Mouse (Mus musculus): ENCODE data around the gene Cby1.

The Cby1 gene

DNA sequence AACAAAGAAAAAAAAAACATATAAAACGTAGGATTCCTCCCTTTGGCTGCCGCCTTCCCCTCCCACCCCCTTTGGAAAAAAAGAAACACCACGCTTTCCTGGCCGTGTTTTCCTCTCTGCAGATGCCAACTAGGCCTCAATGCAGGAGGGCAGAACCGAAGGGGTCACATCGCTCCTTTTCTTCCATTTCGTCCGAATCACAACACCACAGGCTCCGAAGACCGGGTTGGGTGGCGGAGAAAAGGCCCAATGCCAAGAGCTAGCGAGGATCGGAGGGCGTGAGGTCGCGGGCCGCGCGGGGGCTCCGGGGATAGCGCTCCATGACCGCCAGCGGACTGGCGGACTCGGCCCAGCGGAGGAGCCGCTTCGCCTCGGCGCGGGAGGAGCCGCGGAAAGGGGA lies 28.2 kb downstream of the Cby1 start:
- POLR2A ChIA-PET = interaction anchor here in 3 of 4 experiments (0.6 to 2.3 kb wide), 39 partner anchors 9 to 573 kb away, joined by 3 to 18 read pairs (median 4); partner anchors contain the start of genes Cby1 (in 3 of the 3), Fam227a (in 3 of the 3), Cbx7 (in 1 of the 3) and Dmc1 (in 1 of the 3)
- CTCF ChIA-PET = interaction anchor here in 1 of 4 experiments (1.2 to 1.5 kb wide), 2 partner anchors 29 to 146 kb away, joined by 5 to 6 read pairs; partner anchors contain the start of genes Cby1 and Fam227a

DNA sequence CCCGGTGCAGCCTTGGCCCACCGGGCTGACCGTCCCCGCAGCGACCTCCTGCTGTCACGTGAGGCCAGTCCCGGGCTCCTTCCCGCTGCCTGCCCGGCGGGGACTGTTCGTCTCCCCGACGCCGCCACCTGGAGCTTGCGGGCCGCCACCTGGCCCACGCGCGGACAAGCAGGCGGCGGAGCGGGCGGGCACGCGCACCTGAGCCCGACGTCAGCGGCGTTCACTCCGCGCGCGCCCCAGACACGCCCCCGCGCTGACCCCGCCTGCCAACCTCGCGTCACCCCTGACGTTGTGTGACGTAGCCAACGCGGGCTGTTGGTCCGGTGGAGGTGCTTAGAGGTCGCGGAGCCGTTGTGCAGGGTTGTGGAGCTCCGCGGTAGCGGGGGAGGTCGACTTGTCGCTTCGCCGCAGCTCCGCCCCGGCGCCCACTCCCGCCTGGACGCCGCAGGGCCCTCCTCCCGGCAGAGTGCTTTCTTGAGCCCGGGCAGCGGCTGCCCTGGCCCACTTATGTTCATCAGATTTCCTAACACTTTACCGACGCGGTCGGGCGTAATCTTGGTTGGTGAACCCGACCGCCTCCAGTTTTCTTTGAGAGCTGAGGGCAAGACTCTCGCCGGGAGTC lies 28.8 kb downstream of the Cby1 start, which contains the start of gene Josd1:
Josd1 (minus strand) TSS at position 274 of the 622 bp plus-strand sequence.
- ChIA-PET CTCF (interaction anchor here in 1 of 4 experiments (0.8 to 1.5 kb wide), 4 partner anchors 10 to 145 kb away, joined by 3 to 6 read pairs (median 4); partner anchors contain the start of genes Cby1 and Fam227a), POLR2A (interaction anchor here in 3 of 4 experiments (0.5 to 2.3 kb wide), 61 partner anchors 9 to 1023 kb away, joined by 3 to 18 read pairs (median 3); partner anchors contain the start of genes Cby1 (in 3 of the 3), Ddx17 (in 3 of the 3), Fam227a (in 3 of the 3) and Tomm22 (in 2 of the 3))

DNA sequence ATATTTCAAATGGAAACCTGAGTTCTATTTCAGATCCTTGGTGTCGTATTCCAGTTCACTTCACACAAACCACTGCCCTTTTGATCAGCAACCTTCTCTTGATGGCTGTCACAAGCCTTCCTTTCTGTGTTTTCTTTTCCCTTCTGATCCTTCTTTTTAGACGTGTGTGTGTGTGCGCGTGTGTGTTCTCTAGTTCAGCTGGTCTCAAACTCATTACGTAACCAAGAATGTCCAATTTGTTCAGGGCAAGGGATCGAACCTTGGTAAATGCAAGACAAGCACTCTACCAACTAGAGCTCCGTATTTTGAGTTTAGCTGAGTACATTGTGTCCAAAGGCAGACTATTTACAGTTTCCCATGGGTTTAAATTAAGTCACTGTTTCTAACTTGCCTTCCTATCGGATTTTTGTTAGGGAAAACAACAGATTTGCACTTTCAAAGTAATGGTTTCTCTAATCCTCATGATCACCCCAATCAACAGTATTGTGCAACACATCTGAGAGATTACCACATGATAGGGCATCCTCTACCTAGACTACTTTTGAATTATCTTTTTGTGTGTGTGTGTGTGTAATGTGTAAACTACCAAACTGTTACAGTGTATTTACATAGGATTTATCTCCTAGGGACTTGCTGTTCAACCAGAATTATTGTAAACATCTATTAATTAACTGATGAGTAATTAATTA lies 29.4 kb downstream of the Cby1 start:
- CTCF ChIA-PET = interaction anchor here in 2 of 4 experiments (0.7 to 1.5 kb wide), 5 partner anchors 9 to 144 kb away, joined by 3 to 6 read pairs (median 4); partner anchors contain the start of genes Cby1 (in 1 of the 2) and Fam227a (in 1 of the 2)
- POLR2A ChIA-PET = interaction anchor here (0.5 to 2.3 kb wide), 58 partner anchors 8 to 1022 kb away, joined by 3 to 18 read pairs (median 3); partner anchors contain the start of genes Cby1 (in 3 of the 4), Ddx17 (in 3 of the 4), Fam227a (in 3 of the 4) and Tomm22 (in 2 of the 4)

DNA sequence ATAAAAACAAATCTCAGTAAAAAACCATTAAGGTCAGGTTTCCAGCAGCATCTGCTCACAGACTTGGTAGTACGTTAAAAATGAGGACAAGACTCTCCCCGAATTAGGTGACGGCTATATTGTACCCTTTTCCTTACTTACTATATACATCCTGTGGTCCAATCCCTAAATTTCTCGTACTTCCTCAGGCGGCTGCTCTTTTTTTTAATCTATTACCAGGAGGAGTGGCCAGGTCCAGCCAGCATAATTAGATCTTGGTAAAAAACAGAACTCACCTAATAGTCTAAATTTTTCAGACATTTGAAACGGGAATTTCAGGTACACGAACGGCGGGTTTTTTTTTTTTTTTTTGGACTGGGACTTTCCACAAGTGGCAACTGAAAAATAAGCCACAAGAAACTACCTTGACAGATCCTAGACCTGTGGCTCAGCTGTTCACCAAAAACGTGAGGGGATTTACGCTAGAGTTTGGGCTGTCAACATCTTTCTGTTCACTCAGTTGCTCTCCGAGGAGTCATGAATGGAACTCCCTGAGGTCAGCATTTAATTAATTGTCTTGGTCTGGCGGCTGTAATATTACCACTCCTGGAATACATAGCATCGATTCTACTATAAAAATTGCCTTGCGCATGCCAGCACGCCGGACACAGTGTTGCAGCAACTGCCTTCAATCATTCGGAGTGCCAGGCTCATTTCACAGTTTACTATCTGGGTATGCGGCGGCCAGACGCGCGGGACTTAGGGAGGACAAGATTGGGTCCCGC lies 30.8 kb downstream of the Cby1 start:
- ChIA-PET CTCF (interaction anchor here in 3 of 4 experiments (0.6 to 1.2 kb wide), 9 partner anchors 19 to 544 kb away, joined by 3 to 6 read pairs (median 3); partner anchors contain the start of genes Fam227a (in 1 of the 3) and Mief1 (in 1 of the 3)), POLR2A (interaction anchor here in 3 of 4 experiments (0.6 to 1.7 kb wide), 86 partner anchors 8 to 1719 kb away, joined by 3 to 19 read pairs (median 4); partner anchors contain the start of genes Cby1 (in 3 of the 3), Fam227a (in 3 of the 3), Tomm22 (in 3 of the 3) and Atf4 (in 2 of the 3))

- ChIA-PET CTCF (interaction anchor here in 3 of 4 experiments (0.6 to 1.2 kb wide), 15 partner anchors 18 to 652 kb away, joined by 3 to 6 read pairs (median 3); partner anchors contain the start of genes Fam227a (in 1 of the 3) and Mief1 (in 1 of the 3)), POLR2A (interaction anchor here in 3 of 4 experiments (0.5 to 1.7 kb wide), 102 partner anchors 9 to 1720 kb away, joined by 3 to 19 read pairs (median 4); partner anchors contain the start of genes Cby1 (in 3 of the 3), Fam227a (in 3 of the 3), Tomm22 (in 3 of the 3) and Atf4 (in 2 of the 3))
These were observed 31.5 kb downstream of the Cby1 start, which contains the start of gene Gtpbp1 for GRCm38 (mm10) chr15:79690426-79691022. Gene Gtpbp1, plus strand, starts transcription at chr15:79690845.

DNA sequence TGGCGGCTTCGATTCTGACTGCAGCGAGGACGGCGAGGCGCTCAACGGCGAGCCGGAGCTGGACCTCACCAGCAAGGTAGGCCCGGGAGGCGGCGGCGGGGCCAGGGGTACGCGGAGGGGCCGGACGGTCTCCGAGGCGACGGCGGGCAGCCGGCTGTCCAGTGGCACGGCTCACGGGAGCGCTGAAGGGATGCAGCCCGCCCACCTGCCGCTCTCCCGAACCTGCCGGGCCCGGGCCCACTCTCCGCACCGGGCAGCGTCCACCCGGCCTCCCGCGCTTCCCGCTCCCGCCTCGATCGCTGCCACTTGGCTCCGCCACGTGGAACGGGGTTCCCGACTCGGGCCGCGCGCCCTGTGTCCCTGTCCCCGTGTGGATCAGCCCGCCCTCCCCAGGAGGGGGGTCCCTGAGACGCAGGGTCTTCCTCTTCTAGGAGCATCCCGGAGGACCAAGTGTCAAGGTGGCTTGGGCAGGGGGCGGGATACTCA lies 32.1 kb downstream of the Cby1 start:
- ChIA-PET CTCF (interaction anchor here in 3 of 4 experiments (0.6 to 1.2 kb wide), 14 partner anchors 17 to 652 kb away, joined by 3 to 6 read pairs (median 3); partner anchors contain the start of genes Fam227a (in 1 of the 3) and Mief1 (in 1 of the 3)), POLR2A (interaction anchor here in 3 of 4 experiments (0.5 to 1.7 kb wide), 95 partner anchors 8 to 1682 kb away, joined by 3 to 19 read pairs (median 4); partner anchors contain the start of genes Cby1 (in 3 of the 3), Fam227a (in 3 of the 3), Tomm22 (in 3 of the 3) and Atf4 (in 2 of the 3))

GRCm38 (mm10) chr15:79692334-79692733 lies 33.3 kb downstream of the Cby1 start:
- ChIA-PET CTCF (interaction anchor here in 1 of 4 experiments (0.6 to 1.0 kb wide), 2 partner anchors 56 to 366 kb away, joined by 3 to 6 read pairs; no protein-coding TSS in a partner anchor), POLR2A (interaction anchor here in 2 of 4 experiments (1.0 to 8.3 kb wide), 7 partner anchors 11 to 52 kb away, joined by 3 to 76 read pairs (median 5); partner anchors contain the start of genes Cby1 (in 1 of the 2) and Fam227a (in 1 of the 2))

DNA sequence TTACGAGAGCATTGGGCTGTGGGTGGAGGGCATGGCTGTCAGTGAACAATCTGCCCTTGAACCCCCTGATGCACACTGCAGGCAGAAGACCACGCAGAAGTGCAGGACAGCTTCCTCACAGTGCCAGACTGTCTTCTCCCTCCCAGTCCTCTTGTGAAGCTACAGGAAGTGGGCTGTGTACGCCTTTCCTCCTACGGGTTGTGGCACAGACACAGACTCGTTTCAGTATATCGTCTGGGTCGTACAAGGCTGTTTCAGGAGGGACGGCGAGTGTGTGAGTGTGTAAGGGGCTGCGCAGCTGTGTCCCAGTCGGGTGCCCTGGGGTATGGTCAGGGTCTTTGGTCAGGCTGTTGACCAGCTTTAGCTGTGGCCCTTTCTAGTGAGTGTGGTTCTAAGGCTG lies 34.7 kb downstream of the Cby1 start:
- CTCF ChIA-PET = no interaction called here
- POLR2A ChIA-PET = interaction anchor here in 2 of 4 experiments (0.9 to 8.3 kb wide), 10 partner anchors 13 to 249 kb away, joined by 3 to 76 read pairs (median 4); partner anchors contain the start of genes Cby1 (in 1 of the 2) and Fam227a (in 1 of the 2)

DNA sequence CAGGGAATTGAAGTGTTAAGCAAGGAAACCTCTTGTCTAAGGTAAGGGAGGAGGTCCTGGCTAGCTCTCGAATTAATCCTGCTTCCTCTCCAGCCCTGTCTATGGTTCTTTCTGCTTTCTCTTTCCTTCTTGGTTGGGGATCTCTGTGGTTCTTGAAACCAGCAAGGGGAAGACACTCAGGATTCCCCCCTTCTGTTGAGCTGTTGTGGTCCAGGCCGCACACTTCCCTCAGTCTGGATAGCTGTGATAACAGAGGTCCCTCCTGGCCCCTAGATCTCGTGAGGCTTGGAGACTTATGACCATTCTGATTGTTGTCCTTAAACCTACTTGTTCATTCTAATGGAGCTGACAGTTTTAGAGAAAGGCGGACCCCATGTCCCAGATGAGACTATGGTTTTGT lies 35.5 kb downstream of the Cby1 start:
- CTCF ChIA-PET = interaction anchor here in 1 of 4 experiments (0.6 to 1.0 kb wide), 2 partner anchors 36 to 1498 kb away, joined by 3 read pairs; partner anchors contain the start of gene Fam227a
- POLR2A ChIA-PET = interaction anchor here in 2 of 4 experiments (1.2 to 8.3 kb wide), 6 partner anchors 13 to 35 kb away, joined by 3 to 76 read pairs (median 5); partner anchors contain the start of genes Cby1 (in 1 of the 2) and Fam227a (in 1 of the 2)

DNA sequence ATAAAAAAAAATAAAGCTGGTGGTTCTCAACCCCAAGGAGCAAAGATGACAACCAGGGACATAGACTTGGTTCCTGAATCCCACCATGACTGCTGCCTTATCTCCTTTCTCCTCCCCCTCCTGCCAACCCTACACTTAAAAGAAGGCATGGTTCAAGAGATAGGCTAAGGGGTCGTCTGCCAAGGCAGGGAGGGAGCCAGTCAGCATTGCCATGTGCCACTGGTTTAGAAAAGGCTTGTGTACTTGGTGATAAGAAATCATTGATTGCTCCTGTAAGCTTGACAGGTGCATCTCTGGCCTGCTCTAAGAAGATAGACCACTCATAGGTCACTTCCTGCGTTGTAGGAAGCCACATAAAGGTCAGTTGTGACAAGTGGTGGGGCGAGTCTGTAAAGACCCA lies 36.5 kb downstream of the Cby1 start:
- CTCF ChIA-PET = interaction anchor here in 1 of 4 experiments (1.0 kb wide), 1 partner anchor 37 kb away, joined by 3 read pairs; the partner anchor contains the start of gene Fam227a
- POLR2A ChIA-PET = interaction anchor here in 2 of 4 experiments (1.7 to 8.3 kb wide), 5 partner anchors 12 to 30 kb away, joined by 4 to 76 read pairs (median 16); no protein-coding TSS in a partner anchor

GRCm38 (mm10) chr15:79696508-79696907 lies 37.5 kb downstream of the Cby1 start:
- CTCF ChIA-PET = interaction anchor here in 2 of 4 experiments (0.5 to 3.5 kb wide), 5 partner anchors 10 to 1858 kb away, joined by 3 to 26 read pairs (median 7); no protein-coding TSS in a partner anchor
- POLR2A ChIA-PET = interaction anchor here in 3 of 4 experiments (0.6 to 8.3 kb wide), 13 partner anchors 9 to 496 kb away, joined by 3 to 76 read pairs (median 4); partner anchors contain the start of gene Josd1 (in 1 of the 3)

DNA sequence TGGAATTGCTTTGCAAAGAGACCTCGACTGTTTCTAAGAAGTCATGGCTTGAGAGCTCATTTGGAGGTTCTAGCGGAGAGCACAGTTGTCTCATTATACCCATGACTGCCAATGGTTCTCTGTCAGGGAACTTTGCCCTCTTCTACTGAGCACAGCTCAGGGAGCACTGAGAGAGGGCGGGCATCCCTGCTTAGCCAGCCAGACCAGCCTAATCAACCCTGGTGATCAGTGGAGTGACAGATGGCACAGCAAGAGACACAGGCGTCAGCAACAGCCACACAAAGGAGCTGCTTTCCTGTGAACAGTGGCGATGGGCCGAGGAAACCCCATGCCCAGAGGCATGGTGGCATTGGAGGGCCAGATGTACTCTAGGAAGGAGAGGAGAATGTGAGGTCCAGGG lies 38.0 kb downstream of the Cby1 start:
- CTCF ChIA-PET = interaction anchor here in 2 of 4 experiments (0.7 to 3.5 kb wide), 6 partner anchors 9 to 191 kb away, joined by 3 to 26 read pairs (median 3); no protein-coding TSS in a partner anchor
- POLR2A ChIA-PET = interaction anchor here in 2 of 4 experiments (0.9 to 8.3 kb wide), 18 partner anchors 9 to 87 kb away, joined by 3 to 76 read pairs (median 5); partner anchors contain the start of genes Fam227a (in 1 of the 2) and Josd1 (in 1 of the 2)

- ChIA-PET CTCF (interaction anchor here in 3 of 4 experiments (0.6 to 3.5 kb wide), 9 partner anchors 9 to 253 kb away, joined by 3 to 26 read pairs (median 3); no protein-coding TSS in a partner anchor), POLR2A (interaction anchor here in 3 of 4 experiments (0.5 to 8.3 kb wide), 19 partner anchors 10 to 86 kb away, joined by 3 to 76 read pairs (median 5); partner anchors contain the start of genes Fam227a (in 1 of the 3) and Josd1 (in 1 of the 3))
These were observed 38.7 kb downstream of the Cby1 start for GRCm38 (mm10) chr15:79697558-79698187.

GRCm38 (mm10) chr15:79706603-79707214 lies 47.7 kb downstream of the Cby1 start:
- CTCF ChIA-PET = interaction anchor here in 3 of 4 experiments (0.5 to 1.9 kb wide), 4 partner anchors 9 to 359 kb away, joined by 3 to 12 read pairs (median 7); no protein-coding TSS in a partner anchor
- POLR2A ChIA-PET = interaction anchor here in 3 of 4 experiments (0.7 to 5.7 kb wide), 12 partner anchors 7 to 43 kb away, joined by 3 to 76 read pairs (median 4); partner anchors contain the start of gene Gtpbp1 (in 1 of the 3)

Measured in embryonic stem cell, embryonic (primary cell).